Mouse (Mus musculus): ENCODE measurements around the gene Ormdl3. TPM values are rescaled to one million over a fixed set of nuclear protein-coding genes. Genes with fewer than 3 reads are reported as not detected.

Gene Ormdl3
- total and polyA plus RNA-seq, 3 experiments: 32.5 to 45.1 (median 32.9) TPM

GRCm38 (mm10) chr11:98540319-98540718 is 46.8 kb downstream of the Ormdl3 start:
- H3K9me3 ChIP-seq (replicated peaks; ENCODE audit: low read length): peaks cover 24% of the 10 kb centered on the region
- peaks cover 16 to 61% of the 10 kb centered on the region in 2 experiments for H3K36me3 ChIP-seq (replicated peaks in 1 of 2; ENCODE audit: control insufficient read depth in 1 of 2, insufficient read depth in 1 of 2, low read length in 1 of 2)
- no peak overlapping the region for H3K4me2 ChIP-seq (ENCODE audit: insufficient read depth, low read depth, poor library complexity, severe bottlenecking)
- H3K4me1 ChIP-seq (ENCODE audit: control insufficient read depth in 1 of 2, insufficient read depth in 2 of 2): peaks cover 14 to 48% of the 10 kb centered on the region in 2 experiments
- dilution Hi-C loops (cut with MboI; ENCODE audit: extremely low pct_ligation_motif_present, extremely low pct_unique_long_range_greater_than_20kb, low sequenced_read_pairs): no loop called here
- H3K27me3 ChIP-seq (replicated peaks): no peaks in the 10 kb centered on the region
- H3K27ac ChIP-seq (ENCODE audit: insufficient read depth, low read depth): no peak overlapping the region
- H3K4me3 ChIP-seq (replicated peaks in 1 of 3; ENCODE audit: low read depth in 2 of 3, low read length in 2 of 3, poor library complexity in 1 of 3): no peak overlapping the region
- H3K9ac ChIP-seq (ENCODE audit: insufficient read depth, low read depth): no peak overlapping the region
- H3K79me2 ChIP-seq (replicated peaks; ENCODE audit: control insufficient read depth, extremely low read depth, insufficient read depth, poor library complexity, severe bottlenecking): peaks cover 84% of the 10 kb centered on the region
- peak; percentile 40 for TF ChIP-seq RAD21 (IDR thresholded peaks at IDR 0.05; ENCODE audit: low read depth, low read length)
- peak; percentile 47 for TF ChIP-seq SMC3 (IDR thresholded peaks at IDR 0.05; ENCODE audit: low read depth, low read length)
- TF ChIP-seq EP300 (IDR thresholded peaks at IDR 0.05; ENCODE audit: low read length): no peak
- TF ChIP-seq CHD2 (IDR thresholded peaks at IDR 0.05; ENCODE audit: low read length): no peak
- TF ChIP-seq PAX5 (IDR thresholded peaks at IDR 0.05; ENCODE audit: low read length): no peak
- no peak for TF ChIP-seq MYC (IDR thresholded peaks at IDR 0.05; ENCODE audit: low read depth, low read length)
- TF ChIP-seq BHLHE40 (IDR thresholded peaks at IDR 0.05; ENCODE audit: low read depth, low read length): no peak
- no peak for TF ChIP-seq NRF1 (IDR thresholded peaks at IDR 0.05; ENCODE audit: low read depth, low read length)
- TF ChIP-seq NELFE (IDR thresholded peaks at IDR 0.05; ENCODE audit: low read depth, low read length): no peak
- TF ChIP-seq IRF4 (IDR thresholded peaks at IDR 0.05; ENCODE audit: low read depth, low read length): no peak
- TF ChIP-seq SIN3A (IDR thresholded peaks at IDR 0.05; ENCODE audit: low read length): no peak
- TF ChIP-seq MXI1 (IDR thresholded peaks at IDR 0.05; ENCODE audit: low read depth, low read length): no peak
- no peak for TF ChIP-seq UBTF (IDR thresholded peaks at IDR 0.05; ENCODE audit: low read depth, low read length)
- no peak for TF ChIP-seq KAT2A (IDR thresholded peaks at IDR 0.05; ENCODE audit: insufficient replicate concordance, low read length)
- TF ChIP-seq CHD1 (IDR thresholded peaks at IDR 0.05; ENCODE audit: low read depth, low read length): no peak
- TF ChIP-seq MAX (IDR thresholded peaks at IDR 0.05; ENCODE audit: low read length): no peak
- no peak for TF ChIP-seq TBP (conservative IDR thresholded peaks at IDR 0.05; ENCODE audit: low read depth, low read length)
- TF ChIP-seq USF2 (conservative IDR thresholded peaks at IDR 0.05; ENCODE audit: low read depth, low read length): no peak
- no peak for TF ChIP-seq E2F4 (IDR thresholded peaks at IDR 0.05; ENCODE audit: insufficient replicate concordance, low read depth, low read length)
- TF ChIP-seq JUN (IDR thresholded peaks at IDR 0.05; ENCODE audit: insufficient read depth, low read depth, low read length): no peak
- no peak for TF ChIP-seq USF1 (IDR thresholded peaks at IDR 0.05; ENCODE audit: low read depth, low read length)
- no peak for TF ChIP-seq RCOR1 (conservative IDR thresholded peaks at IDR 0.05; ENCODE audit: low read depth, low read length)
- TF ChIP-seq POLR2AphosphoS2 (IDR thresholded peaks at IDR 0.05; ENCODE audit: low read depth, low read length): no peak
- no peak for TF ChIP-seq ZC3H11A (IDR thresholded peaks at IDR 0.05; ENCODE audit: low read depth, low read length)
- TF ChIP-seq ZMIZ1 (IDR thresholded peaks at IDR 0.05; ENCODE audit: low read depth, low read length): no peak
- TF ChIP-seq ETS1 (conservative IDR thresholded peaks at IDR 0.05; ENCODE audit: low read depth, low read length): no peak
- peak in 1 of 2 experiments; percentile 52; a peak in 2 of 4 replicates for TF ChIP-seq CTCF (conservative IDR thresholded peaks at IDR 0.05 in 1 of 2, IDR thresholded peaks at IDR 0.05 in 1 of 2; ENCODE audit: low read depth in 2 of 2, low read length in 2 of 2)
- in situ Hi-C loops (cut with MboI; ENCODE audit: low pct_ligation_motif_present, low pct_unique_long_range_greater_than_20kb, low sequenced_read_pairs): no loop called here
- no peak for DNase-seq (ENCODE audit: extremely low read depth)
